Mouse (Mus musculus): ENCODE measurements around the gene Slc44a5. TPM values are rescaled to one million over a fixed set of nuclear protein-coding genes. Genes with fewer than 3 reads are reported as not detected.
"Not testable (repeated sequence)": the region's sequence is repeated elsewhere in the genome, so short reads cannot be mapped to it uniquely, and the experiment has no call there.

The Slc44a5 gene
- polyA plus RNA-seq, 1 experiment from 2014 or later, result 1.1 TPM

- 56% methylated on average over 3 of the region's 3 CpGs for WGBS
- H3K27me3 ChIP-seq (ENCODE audit: control insufficient read depth, insufficient read depth, low read length), result not testable (repeated sequence)
Observed at GRCm38 (mm10) chr3:154153541-154153940, 180.3 kb downstream of the Slc44a5 start.

DNA sequence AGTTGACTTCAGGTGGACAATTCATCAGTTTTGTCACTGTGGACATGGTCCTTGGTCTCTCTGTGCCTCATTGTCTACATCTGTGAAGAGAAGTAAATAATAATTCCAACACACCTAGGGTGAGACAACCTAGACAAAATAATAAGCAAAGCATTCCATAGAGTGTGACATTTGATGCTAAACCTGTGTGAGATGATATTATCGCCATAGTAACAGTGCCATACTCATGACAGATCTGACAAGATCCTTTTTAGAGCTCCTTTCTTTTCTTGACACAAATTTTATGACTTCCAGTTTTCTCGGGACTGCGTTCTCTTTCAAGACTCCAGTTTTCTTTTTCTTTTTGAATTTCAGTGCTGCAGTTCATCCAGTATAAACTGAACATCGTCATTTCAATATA is 192.6 kb downstream of the Slc44a5 start:
- H3K27ac ChIP-seq (ENCODE audit: low read length), result no peak overlapping the region
- no peaks in the 10 kb centered on the region for H3K9me3 ChIP-seq (replicated peaks; ENCODE audit: control insufficient read depth, low read length)
- no peak for ATAC-seq (ENCODE audit: insufficient read depth, low FRiP score)
- H3K4me2 ChIP-seq (ENCODE audit: low read depth, low read length), result no peak overlapping the region
- H3K4me1 ChIP-seq (ENCODE audit: control insufficient read depth, insufficient read depth, low read length), result no peaks in the 10 kb centered on the region
- H3K4me3 ChIP-seq (replicated peaks; ENCODE audit: low read length), result no peak overlapping the region
- 83% methylated on average over 4 of the region's 4 CpGs for WGBS
- no peaks in the 10 kb centered on the region for H3K36me3 ChIP-seq (ENCODE audit: control insufficient read depth, insufficient read depth, low read length)
- H3K27me3 ChIP-seq (ENCODE audit: control insufficient read depth, insufficient read depth, low read length), result no peaks in the 10 kb centered on the region
- no peak overlapping the region for H3K9ac ChIP-seq (ENCODE audit: low read length)

More at GRCm38 (mm10) chr3:154153541-154153940, 180.3 kb downstream of the Slc44a5 start:
- not testable (repeated sequence) for H3K9ac ChIP-seq (ENCODE audit: low read length); H3K36me3 ChIP-seq (ENCODE audit: control insufficient read depth, insufficient read depth, low read length); H3K9me3 ChIP-seq (replicated peaks; ENCODE audit: control insufficient read depth, low read length); H3K4me2 ChIP-seq (ENCODE audit: low read depth, low read length); ATAC-seq (ENCODE audit: insufficient read depth, low FRiP score); H3K27ac ChIP-seq (ENCODE audit: low read length); H3K4me3 ChIP-seq (replicated peaks; ENCODE audit: low read length); H3K4me1 ChIP-seq (ENCODE audit: control insufficient read depth, insufficient read depth, low read length)

DNA sequence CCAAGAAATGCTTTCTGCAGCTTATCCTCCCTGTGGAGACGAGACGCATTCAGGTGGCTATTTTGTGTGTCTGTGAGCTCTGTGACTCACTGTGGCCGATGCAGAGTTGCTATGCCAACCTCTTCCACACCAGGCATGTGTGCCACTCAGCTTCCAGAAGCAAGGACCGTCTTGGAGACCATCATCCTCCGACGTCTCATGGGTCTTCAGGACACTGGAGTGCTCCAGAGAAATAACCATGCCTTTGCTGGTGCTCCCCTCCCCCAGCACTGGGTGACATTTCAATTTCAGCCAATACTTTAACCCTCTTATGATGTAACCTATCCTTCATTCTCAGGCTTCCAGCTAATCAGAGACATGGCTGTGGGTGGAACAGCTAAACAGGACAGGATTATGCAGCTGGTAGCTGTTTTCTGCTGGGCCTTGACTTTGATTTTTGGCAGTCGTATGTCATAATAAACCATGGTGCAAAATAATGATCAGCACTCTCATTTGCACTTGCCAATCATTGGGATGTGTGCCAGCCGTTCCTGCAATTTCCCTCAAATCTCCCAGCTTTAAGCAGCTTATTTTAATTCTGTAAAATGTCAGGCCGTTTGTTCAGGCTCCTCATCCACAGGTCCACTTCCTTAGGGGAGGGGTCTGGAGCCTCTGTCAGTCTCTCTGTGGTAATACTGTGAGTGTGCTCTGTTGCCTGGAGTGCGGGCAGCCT is 198.8 kb downstream of the Slc44a5 start:
- no peak overlapping the region for H3K4me2 ChIP-seq (ENCODE audit: low read depth, low read length)
- H3K4me1 ChIP-seq (ENCODE audit: control insufficient read depth, insufficient read depth, low read length), result no peaks in the 10 kb centered on the region
- H3K27me3 ChIP-seq (ENCODE audit: control insufficient read depth, insufficient read depth, low read length), result no peaks in the 10 kb centered on the region
- no peak overlapping the region for H3K27ac ChIP-seq (ENCODE audit: low read length)
- no peaks in the 10 kb centered on the region for H3K36me3 ChIP-seq (ENCODE audit: control insufficient read depth, insufficient read depth, low read length)
- 62% methylated on average over 10 of the region's 10 CpGs for WGBS
- ATAC-seq (ENCODE audit: insufficient read depth, low FRiP score), result no peak
- no peak overlapping the region for H3K9ac ChIP-seq (ENCODE audit: low read length)
- H3K4me3 ChIP-seq (replicated peaks; ENCODE audit: low read length), result no peak overlapping the region
- no peaks in the 10 kb centered on the region for H3K9me3 ChIP-seq (replicated peaks; ENCODE audit: control insufficient read depth, low read length)

DNA sequence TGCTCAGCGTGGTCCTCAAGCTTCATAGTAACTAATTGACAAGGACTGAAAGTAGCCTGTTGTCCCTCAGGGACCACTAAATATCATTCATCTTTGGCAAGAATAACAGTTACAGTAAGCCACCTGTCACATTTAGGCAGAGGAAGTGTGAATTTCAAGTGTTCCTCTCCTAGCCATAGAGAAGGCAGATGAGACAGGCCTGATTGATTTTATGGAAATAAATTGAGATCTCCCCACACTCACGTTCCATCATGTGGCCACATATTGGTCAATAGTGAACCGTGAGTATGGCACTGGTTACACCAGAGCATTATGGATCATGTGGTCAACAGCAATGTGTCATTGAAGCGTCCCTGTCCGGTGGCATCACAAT is 199.3 kb downstream of the Slc44a5 start:
- ATAC-seq (ENCODE audit: insufficient read depth, low FRiP score), result no peak
- Histone ChIP-seq H3K9ac (ENCODE audit: low read length) (no peak overlapping the region), H3K27me3 (ENCODE audit: control insufficient read depth, insufficient read depth, low read length) (no peaks in the 10 kb centered on the region), H3K4me1 (ENCODE audit: control insufficient read depth, insufficient read depth, low read length) (no peaks in the 10 kb centered on the region), H3K27ac (ENCODE audit: low read length) (no peak overlapping the region), H3K36me3 (ENCODE audit: control insufficient read depth, insufficient read depth, low read length) (no peaks in the 10 kb centered on the region), H3K4me3 (replicated peaks; ENCODE audit: low read length) (no peak overlapping the region), H3K9me3 (replicated peaks; ENCODE audit: control insufficient read depth, low read length) (no peaks in the 10 kb centered on the region), H3K4me2 (ENCODE audit: low read depth, low read length) (no peak overlapping the region)
- WGBS, result 74% methylated on average over 5 of the region's 5 CpGs

DNA sequence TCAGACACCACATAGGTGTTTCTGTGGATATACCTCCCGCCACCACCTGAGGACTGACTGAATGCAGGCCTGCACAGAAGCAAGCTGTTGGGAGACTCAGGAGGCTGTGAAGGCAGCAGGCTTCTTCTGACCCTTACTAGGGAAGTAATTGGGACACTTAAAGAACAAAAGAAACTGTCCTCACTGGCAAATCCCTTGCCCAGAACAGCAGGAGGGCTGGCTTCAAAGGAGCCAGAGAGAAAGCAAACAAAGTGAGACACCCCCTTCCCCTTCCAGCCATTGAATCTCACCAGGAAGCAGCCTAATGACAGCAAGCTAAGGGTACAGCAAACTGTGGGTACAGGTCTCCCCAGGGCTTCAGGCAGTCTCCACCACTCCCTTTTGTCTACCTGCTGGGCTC is 200.3 kb downstream of the Slc44a5 start:
- no peak for ATAC-seq (ENCODE audit: insufficient read depth, low FRiP score)
- no peak overlapping the region for H3K27ac ChIP-seq (ENCODE audit: low read length)
- 71% methylated on average over 1 of the region's 1 CpGs for WGBS
- no peak overlapping the region for H3K4me3 ChIP-seq (replicated peaks; ENCODE audit: low read length)
- no peak overlapping the region for H3K4me2 ChIP-seq (ENCODE audit: low read depth, low read length)
- H3K27me3 ChIP-seq (ENCODE audit: control insufficient read depth, insufficient read depth, low read length), result no peaks in the 10 kb centered on the region
- H3K36me3 ChIP-seq (ENCODE audit: control insufficient read depth, insufficient read depth, low read length), result no peaks in the 10 kb centered on the region
- H3K9me3 ChIP-seq (replicated peaks; ENCODE audit: control insufficient read depth, low read length), result no peaks in the 10 kb centered on the region
- H3K4me1 ChIP-seq (ENCODE audit: control insufficient read depth, insufficient read depth, low read length), result no peaks in the 10 kb centered on the region
- H3K9ac ChIP-seq (ENCODE audit: low read length), result no peak overlapping the region

DNA sequence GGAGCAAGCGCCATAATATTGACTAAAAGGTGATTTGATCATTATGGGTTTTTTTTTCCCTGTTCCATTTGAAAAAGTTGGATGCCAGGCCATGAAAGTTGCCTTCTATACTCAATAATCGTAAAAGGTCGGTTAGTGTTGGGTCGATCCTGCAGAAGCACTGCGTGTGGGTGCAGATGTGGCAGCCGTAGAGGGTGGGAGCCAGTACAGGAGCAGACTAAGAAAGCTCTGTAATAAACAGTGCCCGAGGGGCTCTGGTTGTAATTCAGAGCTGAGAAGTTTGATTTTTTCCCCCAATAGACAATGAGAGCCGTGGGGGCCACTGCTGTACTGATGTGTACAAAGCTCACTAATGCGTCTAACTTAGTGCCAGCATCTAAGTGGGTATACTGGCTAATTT is 200.8 kb downstream of the Slc44a5 start:
- Histone ChIP-seq H3K4me2 (ENCODE audit: low read depth, low read length) (no peak overlapping the region), H3K27ac (ENCODE audit: low read length) (no peak overlapping the region), H3K36me3 (ENCODE audit: control insufficient read depth, insufficient read depth, low read length) (no peaks in the 10 kb centered on the region), H3K9me3 (replicated peaks; ENCODE audit: control insufficient read depth, low read length) (no peaks in the 10 kb centered on the region), H3K9ac (ENCODE audit: low read length) (no peak overlapping the region), H3K4me1 (ENCODE audit: control insufficient read depth, insufficient read depth, low read length) (no peaks in the 10 kb centered on the region), H3K4me3 (replicated peaks; ENCODE audit: low read length) (no peak overlapping the region), H3K27me3 (ENCODE audit: control insufficient read depth, insufficient read depth, low read length) (no peaks in the 10 kb centered on the region)
- ATAC-seq (ENCODE audit: insufficient read depth, low FRiP score), result no peak
- 63% methylated on average over 9 of the region's 9 CpGs for WGBS

- no peak for ATAC-seq (ENCODE audit: insufficient read depth, low FRiP score)
Observed at GRCm38 (mm10) chr3:154174766-154175165, 201.5 kb downstream of the Slc44a5 start.

GRCm38 (mm10) chr3:154177665-154178305 is 204.5 kb downstream of the Slc44a5 start:
- H3K9ac ChIP-seq (ENCODE audit: low read length), result no peak overlapping the region
- WGBS, result 70% methylated on average over 8 of the region's 8 CpGs
- ATAC-seq (ENCODE audit: insufficient read depth, low FRiP score), result no peak

More at GRCm38 (mm10) chr3:154174766-154175165, 201.5 kb downstream of the Slc44a5 start:
- H3K9me3 ChIP-seq (replicated peaks; ENCODE audit: control insufficient read depth, low read length), result no peaks in the 10 kb centered on the region
- H3K9ac ChIP-seq (ENCODE audit: low read length), result no peak overlapping the region
- no peak overlapping the region for H3K4me2 ChIP-seq (ENCODE audit: low read depth, low read length)
- 88% methylated on average over 7 of the region's 7 CpGs for WGBS
- H3K27me3 ChIP-seq (ENCODE audit: control insufficient read depth, insufficient read depth, low read length), result no peaks in the 10 kb centered on the region
- H3K27ac ChIP-seq (ENCODE audit: low read length), result no peak overlapping the region
- no peaks in the 10 kb centered on the region for H3K4me1 ChIP-seq (ENCODE audit: control insufficient read depth, insufficient read depth, low read length)
- H3K4me3 ChIP-seq (replicated peaks; ENCODE audit: low read length), result no peak overlapping the region
- H3K36me3 ChIP-seq (ENCODE audit: control insufficient read depth, insufficient read depth, low read length), result no peaks in the 10 kb centered on the region

DNA sequence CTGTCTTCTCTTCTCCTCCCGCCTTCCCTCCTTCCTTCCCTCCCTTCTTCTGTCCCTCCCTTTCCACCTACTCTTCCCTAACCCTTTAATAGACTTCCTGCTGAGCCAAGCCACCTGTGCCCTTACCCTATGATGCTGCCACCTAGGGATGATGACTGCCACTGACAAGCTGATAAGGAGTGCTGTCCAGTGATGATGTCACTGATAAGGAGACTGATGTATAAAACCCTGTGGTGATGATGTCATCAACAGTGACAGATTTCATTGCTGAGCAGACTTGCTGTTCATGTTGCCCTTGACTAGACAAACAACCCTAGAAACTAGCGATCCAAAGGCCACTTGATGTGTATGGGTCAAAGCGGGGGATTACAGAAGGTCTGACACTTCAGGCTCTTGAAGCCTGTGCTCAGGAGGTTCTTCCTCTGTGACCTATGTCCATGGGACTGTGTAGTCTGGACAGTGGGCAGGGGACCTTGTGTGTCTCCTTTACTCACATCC is 206.2 kb downstream of the Slc44a5 start:
- Histone ChIP-seq H3K27me3 (ENCODE audit: control insufficient read depth, insufficient read depth, low read length) (no peaks in the 10 kb centered on the region), H3K36me3 (ENCODE audit: control insufficient read depth, insufficient read depth, low read length) (no peaks in the 10 kb centered on the region), H3K9ac (ENCODE audit: low read length) (no peak overlapping the region), H3K4me1 (ENCODE audit: control insufficient read depth, insufficient read depth, low read length) (no peaks in the 10 kb centered on the region), H3K4me2 (ENCODE audit: low read depth, low read length) (no peak overlapping the region), H3K27ac (ENCODE audit: low read length) (no peak overlapping the region), H3K4me3 (replicated peaks; ENCODE audit: low read length) (no peak overlapping the region), H3K9me3 (replicated peaks; ENCODE audit: control insufficient read depth, low read length) (no peaks in the 10 kb centered on the region)
- WGBS, result 93% methylated on average over 2 of the region's 3 CpGs
- no peak for ATAC-seq (ENCODE audit: insufficient read depth, low FRiP score)

More at GRCm38 (mm10) chr3:154177665-154178305, 204.5 kb downstream of the Slc44a5 start:
- Histone ChIP-seq H3K36me3 (ENCODE audit: control insufficient read depth, insufficient read depth, low read length) (no peaks in the 10 kb centered on the region), H3K4me1 (ENCODE audit: control insufficient read depth, insufficient read depth, low read length) (no peaks in the 10 kb centered on the region), H3K4me3 (replicated peaks; ENCODE audit: low read length) (no peak overlapping the region), H3K4me2 (ENCODE audit: low read depth, low read length) (no peak overlapping the region), H3K9me3 (replicated peaks; ENCODE audit: control insufficient read depth, low read length) (no peaks in the 10 kb centered on the region), H3K27ac (ENCODE audit: low read length) (no peak overlapping the region), H3K27me3 (ENCODE audit: control insufficient read depth, insufficient read depth, low read length) (no peaks in the 10 kb centered on the region)
